In the genomic region with DNA sequence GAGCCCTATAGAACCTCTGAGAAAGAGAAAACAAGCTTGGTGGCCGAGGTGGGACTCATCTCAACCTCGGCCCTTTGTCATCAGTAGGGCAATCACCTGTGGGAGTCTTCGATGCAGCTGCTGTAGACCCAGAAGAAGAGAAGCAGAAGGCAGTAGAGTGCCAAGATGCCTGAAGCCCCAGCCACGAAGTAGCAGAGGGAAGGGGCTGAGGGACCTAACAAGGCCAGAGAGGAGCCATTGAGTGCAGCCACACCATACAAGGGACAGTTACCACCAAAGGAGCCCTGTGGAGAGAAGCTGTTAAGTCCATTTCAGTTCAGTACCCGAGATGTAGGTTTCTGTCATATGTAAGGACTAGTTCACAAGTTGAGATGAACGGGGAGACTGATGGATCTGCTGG, we compare ENCODE assay signal across 8 mouse cellular contexts. TPM values are rescaled to one million over a fixed set of nuclear protein-coding genes. Genes with fewer than 3 reads are reported as not detected.
DNase-seq lines count a peak whose midpoint lies in the region; ATAC-seq and TF ChIP-seq lines count a peak whose summit lies in the region.

No protein-coding gene starts in this region.

- ATAC-seq in embryonic facial prominence, embryonic 11.5 days (replicated peaks; ENCODE audit: insufficient number of reproducible peaks, low FRiP score, low TSS enrichment, low read depth), result no peak
- no peak for ATAC-seq in intestine, embryonic 14.5 days (replicated peaks; ENCODE audit: low FRiP score, low TSS enrichment, low read depth)
- no peak for ATAC-seq in neural tube, embryonic 13.5 days (ENCODE audit: low read depth)

- no peak for TF ChIP-seq POLR2A in lung, adult 2 months (IDR thresholded peaks at IDR 0.05; ENCODE audit: borderline replicate concordance, extremely low read depth, low read depth, low read length)

- no peak for DNase-seq in lung, adult 2 months
- DNase-seq in lung, adult 18-20 months, result no peak
- DNase-seq in embryonic facial prominence, embryonic 11.5 days (ENCODE audit: low spot score), result no peak
- no peak for DNase-seq in intestine, embryonic 14.5 days (ENCODE audit: low spot score)
- DNase-seq in left cerebral cortex, postnatal 4 days, result no peak
- DNase-seq in layer of hippocampus, adult 18-20 months (ENCODE audit: low spot score in 2 of 2), result no peak
- no peak for DNase-seq in left cerebral cortex, postnatal 36 days (ENCODE audit: low spot score in 2 of 2)

- H3K4me1 ChIP-seq in lung, adult 2 months (ENCODE audit: control insufficient read depth, insufficient read depth, low read length), result peaks cover 19% of the 10 kb centered on the region
- no peaks in the 10 kb centered on the region; the same call in 1 of the 2 replicates for H3K4me1 ChIP-seq in embryonic facial prominence, embryonic 11.5 days (ENCODE audit: control insufficient read depth, insufficient read depth, low read length)
- H3K4me1 ChIP-seq in intestine, embryonic 14.5 days (replicated peaks; ENCODE audit: control insufficient read depth, insufficient read depth, low read length), result peaks cover 27% of the 10 kb centered on the region
- peaks cover 44% of the 10 kb centered on the region for H3K4me1 ChIP-seq in neural tube, embryonic 13.5 days (replicated peaks)

- intact Hi-C loops in left cerebral cortex, postnatal 4 days (cut with DNase I), result no loop called here
- intact Hi-C loops in left cerebral cortex, postnatal 36 days (cut with DNase I), result loop anchor here (5.0 kb wide), 1 partner anchor 49 kb away; the partner anchor contains the start of gene Hnrnpul2

- TF ChIP-seq CTCF in lung, adult 2 months (IDR thresholded peaks at IDR 0.05; ENCODE audit: insufficient read depth, low read length), result no peak

- H3K4me3 ChIP-seq in lung, adult 2 months (replicated peaks; ENCODE audit: extremely low read depth, low read depth, low read length), result peak overlapping the region; percentile 90
- peak overlapping the region; percentile 74 for H3K4me3 ChIP-seq in embryonic facial prominence, embryonic 11.5 days (ENCODE audit: low read depth, low read length)
- peak overlapping the region; percentile 76 for H3K4me3 ChIP-seq in intestine, embryonic 14.5 days (ENCODE audit: low read depth, low read length)
- peak overlapping the region; percentile 69 for H3K4me3 ChIP-seq in neural tube, embryonic 13.5 days

- no peak overlapping the region for H3K27ac ChIP-seq in embryonic facial prominence, embryonic 11.5 days (replicated peaks; ENCODE audit: low read depth, low read length)
- peak overlapping the region; percentile 99 for H3K27ac ChIP-seq in intestine, embryonic 14.5 days (ENCODE audit: low read depth)
- peak overlapping the region; percentile 99 for H3K27ac ChIP-seq in neural tube, embryonic 13.5 days (replicated peaks)

- peak overlapping the region; percentile 99 for H3K4me2 ChIP-seq in embryonic facial prominence, embryonic 11.5 days (ENCODE audit: low read depth, low read length)
- peak overlapping the region; percentile 98 for H3K4me2 ChIP-seq in intestine, embryonic 14.5 days (ENCODE audit: low read length)
- H3K4me2 ChIP-seq in neural tube, embryonic 13.5 days, result peak overlapping the region; percentile 99

- no peaks in the 10 kb centered on the region for H3K27me3 ChIP-seq in embryonic facial prominence, embryonic 11.5 days (ENCODE audit: control insufficient read depth, insufficient read depth, low read length)
- no peaks in the 10 kb centered on the region for H3K27me3 ChIP-seq in intestine, embryonic 14.5 days (replicated peaks; ENCODE audit: control insufficient read depth, insufficient read depth, low read length)
- H3K27me3 ChIP-seq in neural tube, embryonic 13.5 days, result no peaks in the 10 kb centered on the region

- peaks cover 4% of the 10 kb centered on the region; the same call in 1 of the 2 replicates for H3K36me3 ChIP-seq in embryonic facial prominence, embryonic 11.5 days (replicated peaks; ENCODE audit: control insufficient read depth, insufficient read depth, low read depth, low read length)
- H3K36me3 ChIP-seq in intestine, embryonic 14.5 days (ENCODE audit: control insufficient read depth, insufficient read depth, low read length), result peaks cover 45% of the 10 kb centered on the region
- H3K36me3 ChIP-seq in neural tube, embryonic 13.5 days, result peaks cover 47% of the 10 kb centered on the region

- no peaks in the 10 kb centered on the region for H3K9me3 ChIP-seq in embryonic facial prominence, embryonic 11.5 days (replicated peaks; ENCODE audit: control insufficient read depth, low read length)
- no peaks in the 10 kb centered on the region for H3K9me3 ChIP-seq in intestine, embryonic 14.5 days (ENCODE audit: control insufficient read depth, low read length)
- H3K9me3 ChIP-seq in neural tube, embryonic 13.5 days, result no peaks in the 10 kb centered on the region

- WGBS in lung, adult 2 months, result 46% methylated on average over 6 of the region's 6 CpGs
- WGBS in embryonic facial prominence, embryonic 11.5 days, result 66% methylated on average over 6 of the region's 6 CpGs
- 58% methylated on average over 6 of the region's 6 CpGs for WGBS in intestine, embryonic 14.5 days
- 62% methylated on average over 6 of the region's 6 CpGs for WGBS in neural tube, embryonic 13.5 days

- peak overlapping the region; percentile 29; the same call in 1 of the 2 replicates for H3K9ac ChIP-seq in embryonic facial prominence, embryonic 11.5 days (replicated peaks; ENCODE audit: low read length)
- H3K9ac ChIP-seq in intestine, embryonic 14.5 days (ENCODE audit: low read length), result peak overlapping the region; percentile 90
- H3K9ac ChIP-seq in neural tube, embryonic 13.5 days, result peak overlapping the region; percentile 98

RNA-seq across cellular contexts. Expression of gene Tmem179b, which starts 0.9 kb away (rescaled TPM):
- 88.7 and 103 TPM in 2 replicates for polyA plus RNA-seq in lung, adult 2 months (2012; rRNA removed)
- 44.8 and 51.2 TPM in 2 replicates for polyA plus RNA-seq in embryonic facial prominence, embryonic 11.5 days (2014; fragmentation: Nextera tagmentation; extraction: Ambion mirVana)
- 92.6 and 96.6 TPM in 2 replicates for polyA plus RNA-seq in intestine, embryonic 14.5 days (2014; fragmentation: Nextera tagmentation; extraction: Ambion mirVana)
- polyA plus RNA-seq in neural tube, embryonic 13.5 days (2015; fragmentation: Nextera tagmentation; extraction: Ambion mirVana), result 39.3 and 41.9 TPM in 2 replicates
- 1 to 10 TPM; 8.2 to 9.2 TPM for total RNA-seq in left cerebral cortex, postnatal 4 days (2021)
- total RNA-seq in layer of hippocampus, adult 18-20 months (2021), result 1 to 10 TPM; 8.6 to 9.6 TPM
- total RNA-seq in left cerebral cortex, postnatal 36 days (2021), result 10 to 100 TPM in 1 of 2 experiments, 1 to 10 TPM in 1; 8.9 to 11.0 TPM

RNA-seq across cellular contexts. Expression of gene Tmem223, which starts 2.6 kb away (rescaled TPM):
- 188 and 217 TPM in 2 replicates for polyA plus RNA-seq in lung, adult 2 months (2012; rRNA removed)
- polyA plus RNA-seq in embryonic facial prominence, embryonic 11.5 days (2014; fragmentation: Nextera tagmentation; extraction: Ambion mirVana), result 191 and 197 TPM in 2 replicates
- 170 and 196 TPM in 2 replicates for polyA plus RNA-seq in intestine, embryonic 14.5 days (2014; fragmentation: Nextera tagmentation; extraction: Ambion mirVana)
- 219 and 253 TPM in 2 replicates for polyA plus RNA-seq in neural tube, embryonic 13.5 days (2015; fragmentation: Nextera tagmentation; extraction: Ambion mirVana)
- 100 to 1,000 TPM in 1 of 2 experiments, 10 to 100 TPM in 1; 96.5 to 102 TPM for total RNA-seq in left cerebral cortex, postnatal 4 days (2021)
- total RNA-seq in layer of hippocampus, adult 18-20 months (2021), result 10 to 100 TPM; 69.1 to 74.4 TPM
- 10 to 100 TPM; 68.5 to 75.9 TPM for total RNA-seq in left cerebral cortex, postnatal 36 days (2021)

RNA-seq across cellular contexts. Expression of gene Taf6l, which starts 12.8 kb away (rescaled TPM):
- 8.6 and 9.0 TPM in 2 replicates for polyA plus RNA-seq in lung, adult 2 months (2012; rRNA removed)
- 19.0 and 19.9 TPM in 2 replicates for polyA plus RNA-seq in embryonic facial prominence, embryonic 11.5 days (2014; fragmentation: Nextera tagmentation; extraction: Ambion mirVana)
- polyA plus RNA-seq in intestine, embryonic 14.5 days (2014; fragmentation: Nextera tagmentation; extraction: Ambion mirVana), result 17.2 and 18.9 TPM in 2 replicates
- polyA plus RNA-seq in neural tube, embryonic 13.5 days (2015; fragmentation: Nextera tagmentation; extraction: Ambion mirVana), result 22.9 and 25.9 TPM in 2 replicates
- total RNA-seq in left cerebral cortex, postnatal 4 days (2021), result 10 to 100 TPM; 24.9 to 29.4 TPM
- 10 to 100 TPM; 12.8 to 13.8 TPM for total RNA-seq in layer of hippocampus, adult 18-20 months (2021)
- total RNA-seq in left cerebral cortex, postnatal 36 days (2021), result 10 to 100 TPM; 12.5 to 14.4 TPM

RNA-seq across cellular contexts. Expression of gene Nxf1, which starts 16.5 kb away (rescaled TPM):
- 61.4 and 85.3 TPM in 2 replicates for polyA plus RNA-seq in lung, adult 2 months (2012; rRNA removed)
- polyA plus RNA-seq in embryonic facial prominence, embryonic 11.5 days (2014; fragmentation: Nextera tagmentation; extraction: Ambion mirVana), result 230 and 238 TPM in 2 replicates
- 168 and 172 TPM in 2 replicates for polyA plus RNA-seq in intestine, embryonic 14.5 days (2014; fragmentation: Nextera tagmentation; extraction: Ambion mirVana)
- 161 and 192 TPM in 2 replicates for polyA plus RNA-seq in neural tube, embryonic 13.5 days (2015; fragmentation: Nextera tagmentation; extraction: Ambion mirVana)
- total RNA-seq in left cerebral cortex, postnatal 4 days (2021), result 100 to 1,000 TPM; 105 to 110 TPM
- 10 to 100 TPM; 94.5 to 95.3 TPM for total RNA-seq in layer of hippocampus, adult 18-20 months (2021)
- 10 to 100 TPM; 68.5 to 99.7 TPM for total RNA-seq in left cerebral cortex, postnatal 36 days (2021)

RNA-seq across cellular contexts. Expression of gene Polr2g, which starts 25.0 kb away (rescaled TPM):
- polyA plus RNA-seq in lung, adult 2 months (2012; rRNA removed), result 26.2 and 42.5 TPM in 2 replicates
- polyA plus RNA-seq in embryonic facial prominence, embryonic 11.5 days (2014; fragmentation: Nextera tagmentation; extraction: Ambion mirVana), result 199 and 202 TPM in 2 replicates
- polyA plus RNA-seq in intestine, embryonic 14.5 days (2014; fragmentation: Nextera tagmentation; extraction: Ambion mirVana), result 148 and 151 TPM in 2 replicates
- polyA plus RNA-seq in neural tube, embryonic 13.5 days (2015; fragmentation: Nextera tagmentation; extraction: Ambion mirVana), result 167 and 168 TPM in 2 replicates
- 10 to 100 TPM; 87.2 to 92.3 TPM for total RNA-seq in left cerebral cortex, postnatal 4 days (2021)
- total RNA-seq in layer of hippocampus, adult 18-20 months (2021), result 100 to 1,000 TPM; 106 to 111 TPM
- total RNA-seq in left cerebral cortex, postnatal 36 days (2021), result 100 to 1,000 TPM; 102 to 107 TPM

Comparison
In these comparisons a context has a peak if more than half of its experiments do, and no peak if none do; other contexts are left out.
1. H3K9ac ChIP-seq: peak in every context shown above with its lines; median percentile 98 in neural tube, embryonic 13.5 days; 90 in intestine, embryonic 14.5 days; 29 in embryonic facial prominence, embryonic 11.5 days.